Mouse (Mus musculus): Measurements from ENCODE around the gene Dnah8. TPM values are rescaled to one million over a fixed set of nuclear protein-coding genes. Genes with fewer than 3 reads are reported as not detected.
A peak's percentile ranks its signal among the peaks of the same experiment; 100 is the strongest.

Gene Dnah8
- polyA plus RNA-seq, 1 experiment from 2014 or later, result 0.43 TPM

- H3K4me3 ChIP-seq (replicated peaks; ENCODE audit: low read depth, low read length), result no peak overlapping the region
- DNase-seq (ENCODE audit: low spot score), result no peak
- H3K36me3 ChIP-seq (ENCODE audit: insufficient read depth, low read length), result no peaks in the 10 kb centered on the region
- no peak for ATAC-seq (replicated peaks; ENCODE audit: low FRiP score, low read depth)
- H3K27ac ChIP-seq, result no peak overlapping the region
- H3K4me1 ChIP-seq (replicated peaks; ENCODE audit: insufficient read depth, low read length), result no peaks in the 10 kb centered on the region
- H3K27me3 ChIP-seq (ENCODE audit: insufficient read depth, low read length), result no peaks in the 10 kb centered on the region
- TF ChIP-seq CTCF (IDR thresholded peaks at IDR 0.05; ENCODE audit: low read depth), result no peak
- no peak overlapping the region for H3K9ac ChIP-seq (ENCODE audit: low read depth, low read length)
- no peaks in the 10 kb centered on the region for H3K9me3 ChIP-seq (replicated peaks; ENCODE audit: low read length)
- no peak overlapping the region for H3K4me2 ChIP-seq (ENCODE audit: low read length)
Observed at GRCm38 (mm10) chr17:30774416-30774815, 150.3 kb downstream of the Dnah8 start.

- H3K9ac ChIP-seq (ENCODE audit: low read depth, low read length), result no peak overlapping the region
- H3K27ac ChIP-seq, result no peak overlapping the region
- ATAC-seq (replicated peaks; ENCODE audit: low FRiP score, low read depth) (no peak), DNase-seq (ENCODE audit: low spot score) (peak; percentile 32)
- 16% methylated on average over 5 of the region's 5 CpGs for WGBS
- no peaks in the 10 kb centered on the region for H3K36me3 ChIP-seq (ENCODE audit: insufficient read depth, low read length)
- no peaks in the 10 kb centered on the region for H3K9me3 ChIP-seq (replicated peaks; ENCODE audit: low read length)
- no peak for TF ChIP-seq CTCF (IDR thresholded peaks at IDR 0.05; ENCODE audit: low read depth)
- no peak overlapping the region for H3K4me2 ChIP-seq (ENCODE audit: low read length)
- no peaks in the 10 kb centered on the region for H3K27me3 ChIP-seq (ENCODE audit: insufficient read depth, low read length)
- H3K4me1 ChIP-seq (replicated peaks; ENCODE audit: insufficient read depth, low read length), result no peaks in the 10 kb centered on the region
- no peak overlapping the region for H3K4me3 ChIP-seq (replicated peaks; ENCODE audit: low read depth, low read length)
Observed at GRCm38 (mm10) chr17:30775096-30775495, 150.9 kb downstream of the Dnah8 start.

GRCm38 (mm10) chr17:30781046-30781445, 156.9 kb downstream of the Dnah8 start:
- no peak overlapping the region for H3K4me2 ChIP-seq (ENCODE audit: low read length)
- ATAC-seq (replicated peaks; ENCODE audit: low FRiP score, low read depth) (no peak), DNase-seq (ENCODE audit: low spot score) (no peak)
- H3K4me3 ChIP-seq (replicated peaks; ENCODE audit: low read depth, low read length), result no peak overlapping the region
- H3K36me3 ChIP-seq (ENCODE audit: insufficient read depth, low read length), result no peaks in the 10 kb centered on the region
- H3K9me3 ChIP-seq (replicated peaks; ENCODE audit: low read length), result no peaks in the 10 kb centered on the region
- H3K27ac ChIP-seq, result no peak overlapping the region
- no peak overlapping the region for H3K9ac ChIP-seq (ENCODE audit: low read depth, low read length)
- TF ChIP-seq CTCF (IDR thresholded peaks at IDR 0.05; ENCODE audit: low read depth), result no peak
- no peaks in the 10 kb centered on the region for H3K4me1 ChIP-seq (replicated peaks; ENCODE audit: insufficient read depth, low read length)
- H3K27me3 ChIP-seq (ENCODE audit: insufficient read depth, low read length), result no peaks in the 10 kb centered on the region
- WGBS, result 74% methylated on average over 8 of the region's 8 CpGs

GRCm38 (mm10) chr17:30782286-30782685, 158.1 kb downstream of the Dnah8 start:
- DNase-seq (ENCODE audit: low spot score) (no peak), ATAC-seq (replicated peaks; ENCODE audit: low FRiP score, low read depth) (no peak)
- Histone ChIP-seq H3K9me3 (replicated peaks; ENCODE audit: low read length) (no peaks in the 10 kb centered on the region), H3K4me3 (replicated peaks; ENCODE audit: low read depth, low read length) (no peak overlapping the region), H3K9ac (ENCODE audit: low read depth, low read length) (no peak overlapping the region), H3K27me3 (ENCODE audit: insufficient read depth, low read length) (no peaks in the 10 kb centered on the region), H3K27ac (no peak overlapping the region), H3K36me3 (ENCODE audit: insufficient read depth, low read length) (no peaks in the 10 kb centered on the region), H3K4me2 (ENCODE audit: low read length) (no peak overlapping the region), H3K4me1 (replicated peaks; ENCODE audit: insufficient read depth, low read length) (no peaks in the 10 kb centered on the region)
- WGBS, result 79% methylated on average over 14 of the region's 14 CpGs
- TF ChIP-seq CTCF (IDR thresholded peaks at IDR 0.05; ENCODE audit: low read depth), result no peak

- ATAC-seq (replicated peaks; ENCODE audit: low FRiP score, low read depth) (no peak), DNase-seq (ENCODE audit: low spot score) (no peak)
- Histone ChIP-seq H3K4me1 (replicated peaks; ENCODE audit: insufficient read depth, low read length) (no peaks in the 10 kb centered on the region), H3K4me3 (replicated peaks; ENCODE audit: low read depth, low read length) (no peak overlapping the region), H3K9me3 (replicated peaks; ENCODE audit: low read length) (no peaks in the 10 kb centered on the region), H3K9ac (ENCODE audit: low read depth, low read length) (no peak overlapping the region), H3K36me3 (ENCODE audit: insufficient read depth, low read length) (no peaks in the 10 kb centered on the region), H3K4me2 (ENCODE audit: low read length) (no peak overlapping the region), H3K27me3 (ENCODE audit: insufficient read depth, low read length) (no peaks in the 10 kb centered on the region), H3K27ac (no peak overlapping the region)
- no peak for TF ChIP-seq CTCF (IDR thresholded peaks at IDR 0.05; ENCODE audit: low read depth)
- WGBS, result 84% methylated on average over 8 of the region's 8 CpGs
Observed at GRCm38 (mm10) chr17:30788361-30788760, 164.2 kb downstream of the Dnah8 start.

- Histone ChIP-seq H3K36me3 (ENCODE audit: insufficient read depth, low read length) (no peaks in the 10 kb centered on the region), H3K4me3 (replicated peaks; ENCODE audit: low read depth, low read length) (no peak overlapping the region), H3K9ac (ENCODE audit: low read depth, low read length) (no peak overlapping the region), H3K27ac (no peak overlapping the region), H3K4me1 (replicated peaks; ENCODE audit: insufficient read depth, low read length) (no peaks in the 10 kb centered on the region), H3K4me2 (ENCODE audit: low read length) (no peak overlapping the region), H3K9me3 (replicated peaks; ENCODE audit: low read length) (no peaks in the 10 kb centered on the region), H3K27me3 (ENCODE audit: insufficient read depth, low read length) (no peaks in the 10 kb centered on the region)
- WGBS, result 90% methylated on average over 7 of the region's 7 CpGs
- ATAC-seq (replicated peaks; ENCODE audit: low FRiP score, low read depth), result no peak
- no peak for DNase-seq (ENCODE audit: low spot score)
- no peak for TF ChIP-seq CTCF (IDR thresholded peaks at IDR 0.05; ENCODE audit: low read depth)
Observed at GRCm38 (mm10) chr17:30790816-30791215, 166.7 kb downstream of the Dnah8 start.

GRCm38 (mm10) chr17:30792396-30792795, 168.2 kb downstream of the Dnah8 start:
- Histone ChIP-seq H3K4me2 (ENCODE audit: low read length) (no peak overlapping the region), H3K4me1 (replicated peaks; ENCODE audit: insufficient read depth, low read length) (no peaks in the 10 kb centered on the region), H3K4me3 (replicated peaks; ENCODE audit: low read depth, low read length) (no peak overlapping the region), H3K9ac (ENCODE audit: low read depth, low read length) (no peak overlapping the region), H3K27ac (no peak overlapping the region), H3K9me3 (replicated peaks; ENCODE audit: low read length) (no peaks in the 10 kb centered on the region), H3K27me3 (ENCODE audit: insufficient read depth, low read length) (no peaks in the 10 kb centered on the region), H3K36me3 (ENCODE audit: insufficient read depth, low read length) (no peaks in the 10 kb centered on the region)
- 79% methylated on average over 6 of the region's 6 CpGs for WGBS
- no peak for TF ChIP-seq CTCF (IDR thresholded peaks at IDR 0.05; ENCODE audit: low read depth)
- no peak for ATAC-seq (replicated peaks; ENCODE audit: low FRiP score, low read depth)
- DNase-seq (ENCODE audit: low spot score), result no peak
